8 mouse cellular contexts compared by ENCODE assay signal in genomic region chr4:137862019-137862418, GRCm38 (mm10). TPM values are rescaled to one million over a fixed set of nuclear protein-coding genes. Genes with fewer than 3 reads are reported as not detected.
DNase-seq lines count a peak whose midpoint lies in the region; ATAC-seq and TF ChIP-seq lines count a peak whose summit lies in the region.

Gene Ece1 (plus strand): TSS chr4:137862237.

- H3K79me2 ChIP-seq in C2C12 (ENCODE audit: control insufficient read depth, insufficient read depth) = peaks cover 48% of the 10 kb centered on the region

- peak; percentile 76 for DNase-seq in brain, embryonic 18.5 days (ENCODE audit: low read depth, low spot score)
- peak; percentile 95 for DNase-seq in midbrain, postnatal 0 days (ENCODE audit: low spot score)
- DNase-seq in spleen, postnatal 14 days (ENCODE audit: low spot score in 2 of 2) = peak; percentile 72 to 75

- peak within 1 kb of the TSS; percentile 84 for H3K4me2 ChIP-seq in heart, embryonic 11.5 days
- H3K4me2 ChIP-seq in kidney, embryonic 15.5 days = peak within 1 kb of the TSS; percentile 91
- peak within 1 kb of the TSS; percentile 91 for H3K4me2 ChIP-seq in limb, embryonic 15.5 days
- peak within 1 kb of the TSS; percentile 88 for H3K4me2 ChIP-seq in midbrain, postnatal 0 days (ENCODE audit: low read depth, low read length, poor library complexity, severe bottlenecking)

- H3K4me1 ChIP-seq in erythroblast, embryonic 14.5 days (ENCODE audit: control insufficient read depth) = peaks cover 40% of the 10 kb centered on the region
- peaks cover 28% of the 10 kb centered on the region for H3K4me1 ChIP-seq in heart, embryonic 11.5 days (ENCODE audit: control insufficient read depth, insufficient read depth, low read length)
- peaks cover 56% of the 10 kb centered on the region for H3K4me1 ChIP-seq in kidney, embryonic 15.5 days
- peaks cover 51% of the 10 kb centered on the region for H3K4me1 ChIP-seq in limb, embryonic 15.5 days
- peaks cover 30% of the 10 kb centered on the region for H3K4me1 ChIP-seq in midbrain, postnatal 0 days (ENCODE audit: insufficient read depth, low read length)

- TF ChIP-seq CTCF in C2C12 (IDR thresholded peaks at IDR 0.05; ENCODE audit: control insufficient read depth, insufficient read depth, insufficient read length) = no peak
- no peak for TF ChIP-seq CTCF in midbrain, postnatal 0 days (IDR thresholded peaks at IDR 0.05)

- no peaks in the 10 kb centered on the region for H3K36me3 ChIP-seq in C2C12 (ENCODE audit: control insufficient read depth, insufficient read depth)
- no peaks in the 10 kb centered on the region for H3K36me3 ChIP-seq in erythroblast, embryonic 14.5 days (ENCODE audit: control insufficient read depth)
- H3K36me3 ChIP-seq in heart, embryonic 11.5 days (ENCODE audit: control insufficient read depth, insufficient read depth, low read length) = no peaks in the 10 kb centered on the region
- no peaks in the 10 kb centered on the region for H3K36me3 ChIP-seq in kidney, embryonic 15.5 days
- H3K36me3 ChIP-seq in limb, embryonic 15.5 days = no peaks in the 10 kb centered on the region
- H3K36me3 ChIP-seq in midbrain, postnatal 0 days (ENCODE audit: insufficient read depth, low read length) = no peaks in the 10 kb centered on the region

- ATAC-seq in heart, embryonic 11.5 days (replicated peaks; ENCODE audit: insufficient number of reproducible peaks, low FRiP score, low TSS enrichment) = peak; percentile 88
- ATAC-seq in kidney, embryonic 15.5 days (replicated peaks; ENCODE audit: low FRiP score) = peak; percentile 92
- ATAC-seq in limb, embryonic 15.5 days (ENCODE audit: insufficient number of reproducible peaks, low FRiP score, low TSS enrichment, low read depth) = peak; percentile 92
- ATAC-seq in midbrain, postnatal 0 days (ENCODE audit: low FRiP score) = peak; percentile 88

- no peaks in the 10 kb centered on the region for H3K27me3 ChIP-seq in C2C12 (ENCODE audit: control insufficient read depth, insufficient read depth, insufficient read length)
- peaks cover 57% of the 10 kb centered on the region for H3K27me3 ChIP-seq in erythroblast, embryonic 14.5 days (ENCODE audit: control insufficient read depth)
- H3K27me3 ChIP-seq in heart, embryonic 11.5 days (ENCODE audit: control insufficient read depth, insufficient read depth, low read length) = no peaks in the 10 kb centered on the region
- H3K27me3 ChIP-seq in kidney, embryonic 15.5 days = no peaks in the 10 kb centered on the region
- H3K27me3 ChIP-seq in limb, embryonic 15.5 days = no peaks in the 10 kb centered on the region
- H3K27me3 ChIP-seq in midbrain, postnatal 0 days (ENCODE audit: insufficient read depth, low read length) = no peaks in the 10 kb centered on the region

- WGBS in heart, embryonic 11.5 days (ENCODE audit: insufficient replicate concordance) = 0% methylated on average over 37 of the region's 37 CpGs
- WGBS in kidney, embryonic 15.5 days = under 1% methylated on average over 37 of the region's 37 CpGs
- WGBS in limb, embryonic 15.5 days = under 1% methylated on average over 37 of the region's 37 CpGs
- WGBS in midbrain, postnatal 0 days = under 1% methylated on average over 28 of the region's 37 CpGs

- H3K27ac ChIP-seq in heart, embryonic 11.5 days (ENCODE audit: low read depth, low read length) = peak within 1 kb of the TSS; percentile 41
- peak within 1 kb of the TSS; percentile 75 for H3K27ac ChIP-seq in kidney, embryonic 15.5 days
- peak within 1 kb of the TSS; percentile 75 for H3K27ac ChIP-seq in limb, embryonic 15.5 days
- H3K27ac ChIP-seq in midbrain, postnatal 0 days (ENCODE audit: low read depth, low read length) = peak within 1 kb of the TSS; percentile 47; the same call in 1 of the 2 replicates

- peak within 1 kb of the TSS; percentile 83 for H3K9ac ChIP-seq in heart, embryonic 11.5 days (ENCODE audit: low read depth, low read length)
- peak within 1 kb of the TSS; percentile 82 for H3K9ac ChIP-seq in kidney, embryonic 15.5 days
- H3K9ac ChIP-seq in limb, embryonic 15.5 days = peak within 1 kb of the TSS; percentile 77
- H3K9ac ChIP-seq in midbrain, postnatal 0 days (replicated peaks; ENCODE audit: low read length, poor library complexity, severe bottlenecking) = peak within 1 kb of the TSS; percentile 79

- H3K9me3 ChIP-seq in erythroblast, embryonic 14.5 days (ENCODE audit: control insufficient read depth, low read length) = no peaks in the 10 kb centered on the region
- no peaks in the 10 kb centered on the region for H3K9me3 ChIP-seq in heart, embryonic 11.5 days (replicated peaks; ENCODE audit: control insufficient read depth, low read length)
- H3K9me3 ChIP-seq in kidney, embryonic 15.5 days (replicated peaks) = no peaks in the 10 kb centered on the region
- no peaks in the 10 kb centered on the region for H3K9me3 ChIP-seq in limb, embryonic 15.5 days
- no peaks in the 10 kb centered on the region for H3K9me3 ChIP-seq in midbrain, postnatal 0 days (ENCODE audit: low read length)

- peaks cover 19% of the 10 kb centered on the region for H3K79me3 ChIP-seq in C2C12 (ENCODE audit: low read depth)

- H3K4me3 ChIP-seq in C2C12 (ENCODE audit: insufficient read depth, poor library complexity, severe bottlenecking) = peak within 1 kb of the TSS; percentile 52
- peak within 1 kb of the TSS; percentile 74 for H3K4me3 ChIP-seq in erythroblast, embryonic 14.5 days (replicated peaks)
- H3K4me3 ChIP-seq in heart, embryonic 11.5 days (ENCODE audit: low read depth, low read length) = peak within 1 kb of the TSS; percentile 69
- H3K4me3 ChIP-seq in kidney, embryonic 15.5 days (replicated peaks) = peak within 1 kb of the TSS; percentile 69
- H3K4me3 ChIP-seq in limb, embryonic 15.5 days = peak within 1 kb of the TSS; percentile 75
- H3K4me3 ChIP-seq in midbrain, postnatal 0 days (ENCODE audit: low read depth, low read length) = peak within 1 kb of the TSS; percentile 81

- H3ac ChIP-seq in C2C12 (ENCODE audit: control insufficient read depth, insufficient read length, low read depth) = peak within 1 kb of the TSS; percentile 80

TF ChIP-seq in C2C12, 6 proteins besides CTCF, POLR2A, EP300 and RAD21:
- TF ChIP-seq CEBPB (IDR thresholded peaks at IDR 0.05; ENCODE audit: low read depth) (no peak), MAX (IDR thresholded peaks at IDR 0.05) (peak; percentile 33)

RNA-seq across cellular contexts. Expression of gene Ece1, which starts in this region (rescaled TPM):
- 198 TPM for polyA plus RNA-seq in C2C12 (2012; fragmentation: generic; extraction: Trizol)
- 0.85 and 1.1 TPM in 2 replicates for polyA plus RNA-seq in erythroblast, embryonic 14.5 days (2012)
- polyA plus RNA-seq in heart, embryonic 11.5 days (2014; fragmentation: Nextera tagmentation; extraction: Ambion mirVana) = 129 and 157 TPM in 2 replicates
- 53.7 and 58.5 TPM in 2 replicates for polyA plus RNA-seq in kidney, embryonic 15.5 days (2015; fragmentation: Nextera tagmentation; extraction: Ambion mirVana)
- polyA plus RNA-seq in limb, embryonic 15.5 days (2015; fragmentation: Nextera tagmentation; extraction: Ambion mirVana) = 39.0 and 52.5 TPM in 2 replicates
- 36.3 and 51.9 TPM in 2 replicates for total RNA-seq in midbrain, postnatal 0 days (2014; rRNA removed)
- polyA plus RNA-seq in midbrain, postnatal 0 days (2015; fragmentation: Nextera tagmentation; extraction: Ambion mirVana) = 23.2 and 23.7 TPM in 2 replicates

Comparison
In these comparisons a context has a peak if more than half of its experiments do, and no peak if none do; other contexts are left out.
1. Peak in every context shown above with its lines: DNase-seq, ATAC-seq, H3K4me3 ChIP-seq and H3K27ac ChIP-seq.
2. RNA of gene Ece1 (polyA plus RNA-seq): 198 TPM in C2C12 (single experiment), 129 to 157 TPM in heart, embryonic 11.5 days, 53.7 to 58.5 TPM in kidney, embryonic 15.5 days, 39.0 to 52.5 TPM in limb, embryonic 15.5 days and 23.2 to 23.7 TPM in midbrain, postnatal 0 days; 0.85 to 1.1 TPM in erythroblast, embryonic 14.5 days; every median in the first group is over 10 times any median in the second.